8 mouse cellular contexts compared by ENCODE assay signal in the genomic region with DNA sequence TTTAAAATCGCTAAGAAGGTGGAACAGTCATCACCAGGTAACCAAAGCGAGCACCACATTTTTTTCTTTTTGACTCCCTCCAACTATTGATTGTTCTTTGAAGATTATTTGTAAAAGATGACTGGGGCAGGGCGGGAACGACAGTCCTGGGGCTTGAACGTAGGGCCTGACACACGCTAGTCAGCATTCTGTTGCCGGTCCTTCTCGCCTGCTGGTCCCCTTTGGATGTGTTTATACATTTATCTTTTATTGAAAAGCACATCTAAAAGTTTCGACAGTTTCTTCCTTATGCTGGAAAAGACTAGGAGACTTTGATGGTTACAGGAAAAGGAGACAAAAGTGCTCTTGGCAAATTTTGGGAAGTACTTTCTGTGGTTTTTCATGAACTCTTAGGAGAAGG. TPM values are rescaled to one million over a fixed set of nuclear protein-coding genes. Genes with fewer than 3 reads are reported as not detected.
DNase-seq lines count a peak whose midpoint lies in the region; ATAC-seq and TF ChIP-seq lines count a peak whose summit lies in the region.

No protein-coding gene starts in this region.

- ATAC-seq in forebrain, embryonic 15.5 days (replicated peaks), result no peak
- ATAC-seq in liver, embryonic 14.5 days (ENCODE audit: insufficient read depth), result no peak

- intact Hi-C loops in gastrocnemius, adult 2 months (cut with DNase I), result no loop called here
- intact Hi-C loops in gastrocnemius, postnatal 36 days (cut with DNase I), result no loop called here
- intact Hi-C loops in left cerebral cortex, postnatal 4 days (cut with DNase I), result no loop called here

- in situ Hi-C loops in CH12.LX (cut with MboI; ENCODE audit: low pct_ligation_motif_present, low pct_unique_long_range_greater_than_20kb, low sequenced_read_pairs), result no loop called here

- H3K27ac ChIP-seq in gastrocnemius, adult 2 months, result peak overlapping the region; percentile 98
- H3K27ac ChIP-seq in CH12.LX (ENCODE audit: insufficient read depth, low read depth), result no peak overlapping the region
- no peak overlapping the region for H3K27ac ChIP-seq in forebrain, embryonic 15.5 days (replicated peaks)
- H3K27ac ChIP-seq in liver, embryonic 14.5 days, result peak overlapping the region; percentile 95

- peak overlapping the region; percentile 67 for H3K9ac ChIP-seq in CH12.LX (ENCODE audit: insufficient read depth, low read depth)
- peak overlapping the region; percentile 90; the same call in 1 of the 2 replicates for H3K9ac ChIP-seq in forebrain, embryonic 15.5 days (replicated peaks)
- H3K9ac ChIP-seq in liver, embryonic 14.5 days (replicated peaks), result peak overlapping the region; percentile 94

- WGBS in forebrain, embryonic 15.5 days, result 53% methylated on average over 9 of the region's 9 CpGs
- whole genome bisulfite sequencing in liver, embryonic 14.5 days (ENCODE audit: insufficient replicate concordance), result 4% methylated on average over 9 of the region's 9 CpGs

- H3K9me3 ChIP-seq in CH12.LX (replicated peaks; ENCODE audit: low read length), result no peaks in the 10 kb centered on the region
- H3K9me3 ChIP-seq in forebrain, embryonic 15.5 days, result no peaks in the 10 kb centered on the region
- H3K9me3 ChIP-seq in liver, embryonic 14.5 days (ENCODE audit: control insufficient read depth, low read length), result no peaks in the 10 kb centered on the region

- peaks cover 0 to 20% of the 10 kb centered on the region in 2 experiments; a peak in 2 of 4 replicates for H3K4me1 ChIP-seq in CH12.LX (ENCODE audit: control insufficient read depth in 1 of 2, insufficient read depth in 2 of 2)
- peaks cover 47% of the 10 kb centered on the region for H3K4me1 ChIP-seq in forebrain, embryonic 15.5 days
- H3K4me1 ChIP-seq in liver, embryonic 14.5 days (replicated peaks; ENCODE audit: control insufficient read depth in 2 of 2, insufficient read depth in 2 of 2, low read length in 1 of 2), result peaks cover 28 to 41% of the 10 kb centered on the region in 2 experiments

- no peak for TF ChIP-seq EP300 in CH12.LX (IDR thresholded peaks at IDR 0.05; ENCODE audit: low read length)
- TF ChIP-seq EP300 in liver, embryonic 14.5 days (IDR thresholded peaks at IDR 0.05; ENCODE audit: low read depth), result no peak

- no peak for TF ChIP-seq POLR2A in CH12.LX (IDR thresholded peaks at IDR 0.05; ENCODE audit: low read depth, low read length)

- dilution Hi-C loops in CH12.LX (cut with MboI; ENCODE audit: extremely low pct_ligation_motif_present, extremely low pct_unique_long_range_greater_than_20kb, low sequenced_read_pairs), result no loop called here

- H3K36me3 ChIP-seq in CH12.LX (replicated peaks in 1 of 2; ENCODE audit: control insufficient read depth in 1 of 2, insufficient read depth in 1 of 2, low read length in 1 of 2), result peaks cover 2 to 18% of the 10 kb centered on the region in 2 experiments
- H3K36me3 ChIP-seq in forebrain, embryonic 15.5 days, result no peaks in the 10 kb centered on the region
- peaks cover 13% of the 10 kb centered on the region for H3K36me3 ChIP-seq in liver, embryonic 14.5 days (replicated peaks; ENCODE audit: control insufficient read depth, insufficient read depth, low read depth)

- H3K4me3 ChIP-seq in gastrocnemius, adult 2 months, result peak overlapping the region; percentile 86
- peak overlapping the region; percentile 61 to 98 (median 86) for H3K4me3 ChIP-seq in CH12.LX (replicated peaks in 1 of 3; ENCODE audit: low read depth in 2 of 3, low read length in 2 of 3, poor library complexity in 1 of 3)
- H3K4me3 ChIP-seq in forebrain, embryonic 15.5 days, result peak overlapping the region; percentile 91
- H3K4me3 ChIP-seq in liver, embryonic 14.5 days (ENCODE audit: insufficient read depth in 1 of 2, low read depth in 2 of 2, low read length in 2 of 2), result peak overlapping the region; percentile 84 to 100

- TF ChIP-seq RAD21 in CH12.LX (IDR thresholded peaks at IDR 0.05; ENCODE audit: low read depth, low read length), result no peak

- TF ChIP-seq CTCF in gastrocnemius, adult 2 months (IDR thresholded peaks at IDR 0.05), result no peak
- no peak for TF ChIP-seq CTCF in CH12.LX (conservative IDR thresholded peaks at IDR 0.05 in 1 of 2, IDR thresholded peaks at IDR 0.05 in 1 of 2; ENCODE audit: low read depth in 2 of 2, low read length in 2 of 2)
- TF ChIP-seq CTCF in liver, embryonic 14.5 days (IDR thresholded peaks at IDR 0.05; ENCODE audit: low read depth), result no peak

- H3K79me2 ChIP-seq in CH12.LX (replicated peaks; ENCODE audit: control insufficient read depth, extremely low read depth, insufficient read depth, poor library complexity, severe bottlenecking), result peaks cover 42% of the 10 kb centered on the region

- H3K27me3 ChIP-seq in CH12.LX (replicated peaks), result no peaks in the 10 kb centered on the region
- no peaks in the 10 kb centered on the region for H3K27me3 ChIP-seq in forebrain, embryonic 15.5 days
- H3K27me3 ChIP-seq in liver, embryonic 14.5 days (ENCODE audit: control insufficient read depth, insufficient read depth, low read length), result no peaks in the 10 kb centered on the region

- peak overlapping the region; percentile 82 for H3K4me2 ChIP-seq in CH12.LX (ENCODE audit: insufficient read depth, low read depth, poor library complexity, severe bottlenecking)
- peak overlapping the region; percentile 88 for H3K4me2 ChIP-seq in forebrain, embryonic 15.5 days (replicated peaks)
- peak overlapping the region; percentile 96 for H3K4me2 ChIP-seq in liver, embryonic 14.5 days (ENCODE audit: low read depth)

- DNase-seq in gastrocnemius, adult 2 months, result no peak
- DNase-seq in gastrocnemius, postnatal 36 days, result no peak
- no peak for DNase-seq in CH12.LX (ENCODE audit: extremely low read depth)
- DNase-seq in liver, embryonic 14.5 days (ENCODE audit: low read depth in 3 of 3, low spot score in 3 of 3), result peak in 1 of 3 experiments; percentile 37
- DNase-seq in left cerebral cortex, postnatal 4 days, result no peak
- DNase-seq in urinary bladder, postnatal 10 days (ENCODE audit: low spot score), result no peak
- DNase-seq in kidney, postnatal 14 days, result no peak

TF ChIP-seq in CH12.LX, 34 proteins besides CTCF, POLR2A, EP300 and RAD21:
- no peak for TF ChIP-seq ETS1 (conservative IDR thresholded peaks at IDR 0.05; ENCODE audit: low read depth, low read length)
- TF ChIP-seq E2F4 (IDR thresholded peaks at IDR 0.05; ENCODE audit: insufficient replicate concordance, low read depth, low read length), result no peak
- no peak for TF ChIP-seq BHLHE40 (IDR thresholded peaks at IDR 0.05; ENCODE audit: low read depth, low read length)
- no peak for TF ChIP-seq ZC3H11A (IDR thresholded peaks at IDR 0.05; ENCODE audit: low read depth, low read length)
- TF ChIP-seq MXI1 (IDR thresholded peaks at IDR 0.05; ENCODE audit: low read depth, low read length), result no peak
- no peak for TF ChIP-seq RCOR1 (conservative IDR thresholded peaks at IDR 0.05; ENCODE audit: low read depth, low read length)
- no peak for TF ChIP-seq UBTF (IDR thresholded peaks at IDR 0.05; ENCODE audit: low read depth, low read length)
- TF ChIP-seq NRF1 (IDR thresholded peaks at IDR 0.05; ENCODE audit: low read depth, low read length), result no peak
- no peak; the same call in 1 of the 2 replicates for TF ChIP-seq SIN3A (IDR thresholded peaks at IDR 0.05; ENCODE audit: low read length)
- no peak for TF ChIP-seq HCFC1 (IDR thresholded peaks at IDR 0.05; ENCODE audit: low read depth, low read length)
- TF ChIP-seq NELFE (IDR thresholded peaks at IDR 0.05; ENCODE audit: low read depth, low read length), result no peak
- no peak for TF ChIP-seq SMC3 (IDR thresholded peaks at IDR 0.05; ENCODE audit: low read depth, low read length)
- no peak for TF ChIP-seq CHD1 (IDR thresholded peaks at IDR 0.05; ENCODE audit: low read depth, low read length)

RNA-seq across cellular contexts. Expression of a gene that starts 1.7 kb away (rescaled TPM):
- 10 to 100 TPM; 15.3 to 18.2 TPM for total RNA-seq in gastrocnemius, adult 2 months (2021)
- 10 to 100 TPM; 13.6 to 13.9 TPM for total RNA-seq in gastrocnemius, postnatal 36 days (2021)
- total RNA-seq in CH12.LX (2012; rRNA removed) (18.2 and 22.3 TPM in 2 replicates), CH12.LX (2014; rRNA removed) (52.6 and 57.3 TPM in 2 replicates)
- polyA plus RNA-seq in CH12.LX (2012; ENCODE audit: insufficient read length, low read depth), result 40.3 and 43.1 TPM in 2 replicates
- polyA plus RNA-seq in forebrain, embryonic 15.5 days (2015; fragmentation: Nextera tagmentation; extraction: Ambion mirVana), result 45.3 and 47.1 TPM in 2 replicates
- 13.6 and 17.3 TPM in 2 replicates for polyA plus RNA-seq in liver, embryonic 14.5 days (2012; rRNA removed)
- polyA plus RNA-seq in liver, embryonic 14.5 days (2014; fragmentation: Nextera tagmentation; extraction: Ambion mirVana), result 25.3 and 28.1 TPM in 2 replicates
- 10 to 100 TPM; 33.1 to 37.3 TPM for total RNA-seq in left cerebral cortex, postnatal 4 days (2021)

RNA-seq across cellular contexts. Expression of a gene that starts 42.0 kb away (rescaled TPM):
- total RNA-seq in gastrocnemius, adult 2 months (2021), result 1 to 10 TPM; 3.4 to 5.0 TPM
- total RNA-seq in gastrocnemius, postnatal 36 days (2021), result 1 to 10 TPM; 3.1 to 3.6 TPM
- total RNA-seq in CH12.LX (2012; rRNA removed) (8.2 and 9.7 TPM in 2 replicates), CH12.LX (2014; rRNA removed) (9.0 and 9.8 TPM in 2 replicates)
- polyA plus RNA-seq in CH12.LX (2012; ENCODE audit: insufficient read length, low read depth), result 6.2 and 6.4 TPM in 2 replicates
- 6.2 and 6.4 TPM in 2 replicates for polyA plus RNA-seq in forebrain, embryonic 15.5 days (2015; fragmentation: Nextera tagmentation; extraction: Ambion mirVana)
- polyA plus RNA-seq in liver, embryonic 14.5 days (2012; rRNA removed), result 2.3 and 2.6 TPM in 2 replicates
- 1.1 and 1.2 TPM in 2 replicates for polyA plus RNA-seq in liver, embryonic 14.5 days (2014; fragmentation: Nextera tagmentation; extraction: Ambion mirVana)
- total RNA-seq in left cerebral cortex, postnatal 4 days (2021), result 1 to 10 TPM; 7.1 to 8.0 TPM

Comparison
In these comparisons a context has a peak if more than half of its experiments do, and no peak if none do; other contexts are left out.
1. H3K27ac ChIP-seq: peak in gastrocnemius, adult 2 months (single experiment) and liver, embryonic 14.5 days (single experiment); none in CH12.LX (single experiment) and forebrain, embryonic 15.5 days (single experiment).
2. Peak in every context shown above with its lines, with median percentiles within 50 percentile points of each other: H3K4me3 ChIP-seq, H3K4me2 ChIP-seq and H3K9ac ChIP-seq.